Mouse (Mus musculus): ENCODE results near the gene Slc34a1.

DNA sequence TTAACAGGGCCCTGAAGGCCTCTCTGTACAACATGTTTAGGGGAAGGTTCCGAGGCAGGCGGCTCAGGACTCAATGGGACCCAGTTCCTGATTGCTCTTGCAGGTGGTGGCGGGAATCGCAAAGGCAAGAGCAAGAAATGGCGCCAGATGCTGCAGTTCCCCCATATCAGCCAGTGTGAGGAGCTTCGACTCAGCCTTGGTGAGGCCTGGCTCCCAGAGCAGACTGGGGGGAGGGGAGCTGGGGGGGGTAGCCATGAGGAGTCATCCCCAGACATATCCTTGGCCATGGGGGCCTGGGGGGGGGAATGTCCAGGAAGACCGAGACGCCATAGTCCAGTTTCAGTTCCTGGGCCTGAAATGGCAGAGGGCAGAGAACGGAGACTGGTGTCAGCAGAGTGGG is 51.2 kb downstream of the Slc34a1 start:
- TF ChIP-seq POLR2A (IDR thresholded peaks at IDR 0.05; ENCODE audit: low read depth, low read length) (no peak), CTCF (conservative IDR thresholded peaks at IDR 0.05; ENCODE audit: insufficient read depth, insufficient read length, low read depth, low read length) (no peak)

Measured in kidney, adult 2 months (tissue).